In genomic region chr10:127228897-127229296, GRCm38 (mm10) we compare ENCODE assay signal across 8 mouse cellular contexts. TPM values are rescaled to one million over a fixed set of nuclear protein-coding genes. Genes with fewer than 3 reads are reported as not detected.
DNase-seq lines count a peak whose midpoint lies in the region.

No protein-coding gene starts in this region.

- H3K27ac ChIP-seq in hindbrain, embryonic 10.5 days = no peak overlapping the region

- WGBS in hindbrain, embryonic 10.5 days = 25% methylated on average over 4 of the region's 4 CpGs

- peak; percentile 62 for DNase-seq in ovary, postnatal 14 days (ENCODE audit: low spot score)
- no peak for DNase-seq in ovary, postnatal 36 days (ENCODE audit: low spot score)
- DNase-seq in NIH3T3 (ENCODE audit: low read depth) = peak; percentile 90
- DNase-seq in embryo, embryonic 11 days = peak; percentile 80
- peak; percentile 39 for DNase-seq in hindbrain, embryonic 10.5 days (ENCODE audit: low spot score)
- peak; percentile 29 for DNase-seq in liver
- peak; percentile 87 for DNase-seq in naive thymus-derived CD4-positive, alpha-beta T cell, adult 2 months (ENCODE audit: low read depth)
- no peak for DNase-seq in frontal cortex, postnatal 36 days (ENCODE audit: low spot score in 2 of 2)

- peaks cover 10% of the 10 kb centered on the region; the same call in 1 of the 2 replicates for H3K27me3 ChIP-seq in hindbrain, embryonic 10.5 days (ENCODE audit: insufficient read depth, poor library complexity, severe bottlenecking)

- peaks cover 18% of the 10 kb centered on the region; the same call in 1 of the 2 replicates for H3K4me1 ChIP-seq in hindbrain, embryonic 10.5 days (replicated peaks)

- no peaks in the 10 kb centered on the region for H3K9me3 ChIP-seq in hindbrain, embryonic 10.5 days

- peaks cover 44% of the 10 kb centered on the region for H3K36me3 ChIP-seq in hindbrain, embryonic 10.5 days

- no peak overlapping the region for H3K4me3 ChIP-seq in hindbrain, embryonic 10.5 days

RNA-seq across cellular contexts. Expression of gene Pip4k2c, which starts 17.5 kb away (rescaled TPM):
- polyA plus RNA-seq in hindbrain, embryonic 10.5 days (2016; fragmentation: Nextera tagmentation; extraction: Ambion mirVana) = 17.9 and 21.9 TPM in 2 replicates

RNA-seq across cellular contexts. Expression of gene Dtx3, which starts 33.4 kb away (rescaled TPM):
- polyA plus RNA-seq in hindbrain, embryonic 10.5 days (2016; fragmentation: Nextera tagmentation; extraction: Ambion mirVana) = 110 and 151 TPM in 2 replicates

RNA-seq across cellular contexts. Expression of gene Kif5a, which starts 34.3 kb away (rescaled TPM):
- polyA plus RNA-seq in hindbrain, embryonic 10.5 days (2016; fragmentation: Nextera tagmentation; extraction: Ambion mirVana) = 24.4 and 39.4 TPM in 2 replicates

RNA-seq across cellular contexts. Expression of gene Dctn2, which starts 37.3 kb away (rescaled TPM):
- 222 and 255 TPM in 2 replicates for polyA plus RNA-seq in hindbrain, embryonic 10.5 days (2016; fragmentation: Nextera tagmentation; extraction: Ambion mirVana)

RNA-seq across cellular contexts. Expression of gene Arhgef25, which starts 39.0 kb away (rescaled TPM):
- 29.8 and 33.5 TPM in 2 replicates for polyA plus RNA-seq in hindbrain, embryonic 10.5 days (2016; fragmentation: Nextera tagmentation; extraction: Ambion mirVana)

Comparison
In these comparisons a context has a peak if more than half of its experiments do, and no peak if none do; other contexts are left out.
1. DNase-seq: peak in ovary, postnatal 14 days (single experiment), NIH3T3 (single experiment), embryo, embryonic 11 days (single experiment), hindbrain, embryonic 10.5 days (single experiment), liver (single experiment) and naive thymus-derived CD4-positive, alpha-beta T cell, adult 2 months (single experiment); none in ovary, postnatal 36 days (single experiment) and frontal cortex, postnatal 36 days (0 of 2).